Mouse (Mus musculus) kidney, postnatal 10 days (tissue): ENCODE measurements around the gene Amt.
"Not testable (repeated sequence)": the region's sequence is repeated elsewhere in the genome, so short reads cannot be mapped to it uniquely, and the experiment has no call there.

Source experiments
- DNase-seq: peaks from one replicate; pipeline ENCODE4 v3.0.0; 2021; ENCODE audit warnings: mixed read lengths

The Amt gene

DNA sequence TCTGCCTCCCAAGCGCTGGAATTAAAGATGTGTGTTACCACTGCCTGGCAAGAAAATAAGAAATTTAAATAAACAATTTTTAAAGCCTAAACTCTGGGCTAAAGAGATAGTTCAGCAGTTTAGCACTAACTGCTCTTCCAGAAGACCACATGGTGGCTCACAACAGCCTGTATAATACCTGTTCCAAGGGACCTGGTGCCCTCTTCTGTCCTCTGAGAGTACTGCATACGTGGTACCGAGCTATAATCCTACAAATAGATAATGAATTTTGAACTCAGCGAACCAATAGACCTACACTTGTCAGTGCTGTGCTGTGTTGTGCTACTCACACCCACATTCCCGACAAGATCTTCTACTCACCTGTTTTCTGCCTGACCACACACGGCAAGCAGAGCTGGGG, 12.2 kb upstream of the Amt start:
- DNase-seq = peak; percentile 89

DNA sequence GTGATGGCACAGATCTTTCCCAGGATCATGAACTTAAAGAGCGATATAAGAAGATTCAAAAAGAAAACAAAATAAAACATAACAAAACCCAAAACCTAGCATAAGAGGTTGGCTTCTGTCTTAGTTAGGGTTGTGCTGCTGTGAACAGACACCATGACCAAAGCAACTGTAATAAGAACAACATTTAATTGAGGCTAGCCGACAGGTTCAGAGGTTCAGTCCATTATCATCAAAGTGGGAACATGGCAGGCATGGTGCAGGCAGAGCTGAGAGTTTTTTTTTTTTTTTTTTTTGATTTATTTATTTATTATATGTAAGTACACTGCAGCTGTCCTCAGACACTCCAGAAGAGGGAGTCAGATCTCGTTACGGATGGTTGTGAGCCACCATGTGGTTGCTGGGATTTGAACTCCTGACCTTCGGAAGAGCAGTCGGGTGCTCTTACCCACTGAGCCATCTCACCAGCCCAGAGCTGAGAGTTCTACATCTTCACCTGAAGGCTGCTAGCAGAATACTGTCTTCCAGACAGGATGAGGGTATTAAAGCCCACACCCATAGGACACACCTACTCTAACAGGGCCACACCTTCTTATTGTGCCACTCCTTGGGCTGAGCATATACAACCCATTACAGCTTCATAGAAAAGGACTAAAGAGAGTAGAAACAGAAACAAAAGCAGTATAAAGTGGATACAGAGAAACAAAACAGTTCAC, 9.0 kb upstream of the Amt start:
- DNase-seq = not testable (repeated sequence)

DNA sequence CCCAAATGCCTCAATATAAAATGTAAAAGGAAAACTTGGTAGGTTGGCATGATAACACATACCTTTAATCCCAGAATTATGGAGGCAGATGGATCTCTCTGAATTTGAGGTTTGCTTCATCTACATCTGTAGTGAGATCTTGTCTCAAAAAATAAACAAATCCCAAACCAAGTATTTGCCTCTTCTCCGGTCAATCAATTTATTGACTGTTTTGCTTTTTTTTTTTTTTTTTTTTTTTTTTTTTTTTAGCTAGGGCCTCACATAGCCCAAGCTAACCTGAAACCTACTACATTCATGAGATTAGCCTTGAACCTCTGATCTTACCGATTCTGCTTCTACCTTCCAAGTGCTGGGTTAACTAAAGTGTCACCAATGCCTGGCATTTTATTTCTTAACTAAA, 7.3 kb upstream of the Amt start:
- no peak for DNase-seq

DNA sequence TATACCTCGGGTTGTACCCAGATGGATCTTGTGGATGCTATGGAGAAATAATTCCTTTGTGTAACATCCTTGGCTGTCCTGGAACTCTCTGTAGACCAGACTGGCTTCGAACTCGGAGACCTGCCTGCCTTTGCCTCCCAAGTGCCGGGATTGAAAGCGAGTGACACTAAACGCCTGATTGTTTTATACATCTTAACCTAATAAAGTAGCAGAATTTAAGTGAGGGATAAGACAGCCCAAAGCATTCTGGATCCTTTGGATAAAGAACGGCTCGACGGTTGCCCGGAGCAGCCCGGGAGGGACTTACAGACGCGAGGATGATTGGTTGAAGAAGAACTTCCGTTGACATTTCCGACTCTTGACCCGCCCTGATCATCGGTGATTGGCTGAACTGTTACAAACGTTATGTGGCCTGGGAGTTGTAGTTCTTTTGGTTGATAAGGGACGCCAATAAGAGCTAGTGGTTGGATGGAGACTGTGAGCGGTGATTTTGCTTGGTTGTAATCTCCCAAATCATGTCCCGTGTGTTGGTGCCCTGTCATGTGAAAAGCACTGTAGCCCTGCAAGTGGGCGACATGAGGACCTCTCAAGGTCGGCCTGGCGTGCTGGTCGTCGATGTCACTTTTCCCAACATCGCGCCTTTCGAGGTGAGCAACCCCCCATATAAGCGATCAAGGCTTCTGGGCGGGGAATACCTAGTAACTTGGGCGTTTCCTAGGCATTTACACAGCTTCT, 6.5 kb upstream of the Amt start, which contains the start of gene Nicn1:
Gene Nicn1 (plus strand): TSS at position 414 of the 735 bp plus-strand sequence.
- peak; percentile 93 for DNase-seq

DNA sequence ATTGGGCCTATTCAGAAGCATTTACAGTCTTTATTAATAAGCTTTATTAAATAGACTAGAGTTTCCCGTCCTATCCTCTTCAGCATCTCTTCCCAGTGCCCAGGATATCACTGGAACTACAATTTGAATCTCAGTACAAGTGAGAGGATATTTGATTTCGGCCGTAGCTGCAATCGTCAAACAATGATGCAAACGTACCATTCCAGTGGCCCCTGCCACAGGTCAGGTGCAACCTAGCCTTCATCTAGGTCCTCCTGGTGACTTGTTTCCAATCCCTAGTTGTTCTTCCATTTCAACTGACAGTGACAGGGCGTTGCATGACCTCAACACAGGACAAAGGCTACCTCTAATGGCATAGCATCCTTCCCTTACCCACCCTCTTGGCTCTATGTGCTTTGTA, 5.9 kb upstream of the Amt start:
- no peak for DNase-seq

DNA sequence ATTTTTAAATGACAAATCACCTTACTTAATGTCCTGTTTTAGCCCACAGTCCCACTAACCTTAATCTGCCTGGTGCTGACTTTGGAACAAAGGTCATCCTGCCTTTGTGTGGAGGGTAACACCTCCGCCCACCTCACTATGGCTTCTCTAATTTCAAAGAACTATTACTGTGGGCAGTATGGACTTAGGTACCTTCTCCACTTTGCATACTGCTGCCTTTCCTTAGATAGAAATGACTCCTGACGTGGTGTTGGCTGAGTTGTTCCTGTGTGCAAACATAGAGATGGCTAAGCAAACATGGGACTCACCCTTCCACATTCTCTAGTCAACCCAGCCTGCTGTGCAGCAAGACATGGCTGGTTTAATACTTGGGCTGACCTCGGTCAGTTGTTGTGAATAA, 5.2 kb downstream of the Amt start:
- no peak for DNase-seq

DNA sequence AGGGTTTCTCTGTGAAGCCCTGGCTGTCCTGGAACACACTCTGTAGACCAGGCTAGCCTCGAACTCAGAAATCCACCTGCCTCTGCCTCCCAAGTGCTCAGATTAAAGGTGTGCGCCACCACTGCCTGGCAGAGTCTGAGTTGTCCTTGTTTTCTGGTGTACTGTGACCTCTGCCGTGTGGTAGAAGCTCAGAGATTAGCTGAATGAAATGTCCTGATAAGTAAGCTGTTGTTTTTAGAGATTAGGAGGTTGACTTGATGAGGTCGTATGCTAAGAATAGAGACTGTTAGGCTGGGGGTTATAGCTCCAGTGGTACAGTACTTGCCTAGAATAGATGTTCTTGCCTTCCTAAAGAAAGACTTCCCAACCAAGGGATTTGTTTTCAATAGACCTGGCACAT, 8.1 kb downstream of the Amt start:
- DNase-seq = no peak

DNA sequence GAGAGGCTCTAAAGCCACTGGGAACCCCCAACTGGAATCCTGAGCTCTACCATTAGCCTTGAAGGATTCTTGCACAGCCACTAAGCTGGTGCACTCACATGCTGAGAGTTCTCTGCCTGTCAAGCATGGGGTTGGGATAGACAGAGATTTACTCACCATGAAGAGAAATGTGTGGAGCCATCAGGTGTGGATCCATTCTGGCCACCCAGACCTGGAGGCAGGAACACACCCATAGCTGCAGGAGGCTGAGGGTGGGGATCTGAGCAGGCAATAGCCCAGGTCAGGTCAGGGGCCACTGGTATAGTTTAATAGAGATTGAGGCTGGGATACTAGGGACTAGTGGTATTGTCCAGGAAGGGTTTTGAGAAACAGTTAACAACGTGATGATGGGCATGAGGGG, 8.5 kb downstream of the Amt start:
- peak; percentile 25 for DNase-seq

DNA sequence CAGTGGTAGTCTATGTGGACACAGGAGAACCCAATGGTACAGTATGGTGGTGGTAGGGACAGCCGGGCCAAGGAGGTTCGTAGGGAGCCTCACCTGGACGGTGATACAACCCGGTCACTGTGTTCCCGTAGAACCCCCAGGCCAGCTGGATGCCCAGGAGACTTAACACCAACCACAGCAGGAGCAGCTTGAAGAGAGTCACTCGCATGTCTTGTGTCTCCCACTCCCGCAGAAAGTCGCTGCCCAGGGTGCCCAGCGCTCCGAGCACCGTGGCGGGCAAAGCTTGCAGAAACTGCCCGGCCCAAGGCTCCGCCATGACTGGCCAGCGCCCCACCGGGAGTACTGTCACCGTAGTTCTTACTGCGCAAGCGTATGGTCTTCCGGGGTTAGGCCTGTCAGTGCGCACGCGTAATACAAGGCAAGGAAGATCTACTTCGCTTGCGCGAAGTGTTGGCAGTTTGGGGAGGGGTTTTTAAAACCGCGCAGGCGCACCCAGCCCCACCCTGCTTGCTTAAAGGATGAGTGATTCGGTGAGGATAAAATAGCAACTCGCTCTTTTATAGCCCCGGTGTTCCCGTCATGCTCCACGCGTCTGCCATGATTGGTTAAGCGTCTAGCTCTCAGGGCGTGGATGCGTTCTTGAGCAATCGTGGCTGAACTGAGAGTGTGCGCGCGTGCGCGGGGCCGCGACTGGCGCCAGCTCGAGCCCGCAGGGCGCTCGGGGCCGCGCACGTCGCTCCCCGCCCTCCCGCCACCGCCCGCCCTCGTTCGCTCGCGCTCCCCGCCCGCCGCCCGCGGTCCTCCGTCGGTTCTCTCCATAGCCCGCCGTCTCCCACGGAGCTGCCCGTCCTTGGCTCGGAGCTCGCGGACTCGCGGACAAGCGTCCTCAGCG, 9.2 kb downstream of the Amt start, which contains the start of the genes Rhoa and Tcta:
Gene Rhoa (plus strand): TSS at position 501 of the 892 bp plus-strand sequence.
Gene Tcta (minus strand): TSS at position 532 of the 892 bp plus-strand sequence.
- peak; percentile 98 for DNase-seq

DNA sequence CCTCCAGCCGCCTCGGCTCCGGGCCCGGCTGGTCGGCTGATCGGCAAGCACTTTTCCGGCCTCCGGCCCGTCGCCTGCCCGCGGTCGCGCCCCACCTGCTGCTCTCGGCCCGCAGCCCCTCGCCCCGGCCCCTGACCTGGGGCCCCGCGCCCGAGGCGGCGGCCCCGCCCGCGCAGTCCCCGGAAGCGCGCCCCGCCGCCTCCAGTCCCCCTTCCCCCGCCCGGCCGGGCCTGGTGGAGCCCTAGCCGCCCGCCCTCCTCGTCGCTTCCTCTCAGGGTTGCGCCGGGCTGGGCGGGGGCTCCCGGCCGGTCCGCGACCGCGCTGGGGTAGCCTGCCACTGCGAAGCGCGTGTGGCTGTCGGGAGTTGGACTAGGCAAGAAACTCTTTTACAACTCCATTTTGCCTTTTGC, 9.9 kb downstream of the Amt start:
- peak; percentile 93 for DNase-seq

DNA sequence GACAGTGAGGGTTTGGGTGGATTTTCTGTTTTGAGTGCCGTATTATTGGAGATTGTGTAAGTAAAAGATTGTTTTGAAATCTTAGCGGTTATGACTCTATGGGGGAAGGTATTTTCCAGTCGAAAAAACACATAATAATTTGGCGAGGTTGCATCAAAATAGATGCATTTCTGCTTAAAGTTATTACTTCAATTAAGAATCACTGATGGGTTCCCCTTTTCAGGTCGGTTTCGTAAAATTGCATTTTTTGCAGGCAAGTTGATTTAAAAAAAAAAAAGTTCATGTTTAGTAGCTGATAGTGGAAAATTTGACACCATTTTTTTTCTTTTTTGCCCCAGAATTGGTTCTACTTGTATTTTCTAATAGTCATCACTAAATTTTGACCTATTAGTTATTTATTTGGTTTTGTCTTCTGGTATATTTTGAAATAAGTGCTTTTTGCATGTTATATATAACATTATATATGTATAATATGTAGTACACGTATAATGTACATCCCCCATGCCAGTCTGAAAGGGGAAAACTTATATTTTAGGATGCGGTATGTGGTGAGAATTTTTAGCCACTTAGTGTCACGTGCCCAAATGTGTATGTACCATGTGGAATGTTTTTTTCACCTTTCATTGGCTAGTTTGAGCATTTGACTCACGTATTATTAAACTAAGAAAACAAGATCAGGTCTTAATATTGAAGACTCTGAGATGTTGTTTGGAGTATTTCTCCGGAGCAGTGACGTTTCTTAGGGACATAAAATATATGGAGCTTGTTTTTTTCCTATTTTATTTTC, 10.6 kb downstream of the Amt start:
- DNase-seq = no peak

DNA sequence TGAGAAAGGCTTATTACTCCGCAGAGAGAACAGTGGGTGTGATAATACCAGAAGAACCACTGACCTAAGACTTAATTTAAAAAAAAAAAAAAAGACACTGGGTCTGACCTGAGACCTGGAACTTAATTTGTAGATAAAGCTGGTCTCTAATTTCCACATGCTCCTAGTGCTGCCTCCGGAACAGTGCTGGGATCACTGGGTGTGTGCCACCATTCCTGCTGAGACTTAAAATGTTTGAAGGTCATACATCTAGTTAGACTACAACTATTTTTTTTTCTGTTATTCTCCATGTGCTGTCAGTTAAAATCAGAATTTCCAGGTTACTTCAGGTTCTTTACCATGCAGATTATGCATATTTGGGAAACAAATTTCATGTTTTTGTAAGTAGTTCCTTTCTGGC, 11.5 kb downstream of the Amt start:
- DNase-seq = no peak

DNA sequence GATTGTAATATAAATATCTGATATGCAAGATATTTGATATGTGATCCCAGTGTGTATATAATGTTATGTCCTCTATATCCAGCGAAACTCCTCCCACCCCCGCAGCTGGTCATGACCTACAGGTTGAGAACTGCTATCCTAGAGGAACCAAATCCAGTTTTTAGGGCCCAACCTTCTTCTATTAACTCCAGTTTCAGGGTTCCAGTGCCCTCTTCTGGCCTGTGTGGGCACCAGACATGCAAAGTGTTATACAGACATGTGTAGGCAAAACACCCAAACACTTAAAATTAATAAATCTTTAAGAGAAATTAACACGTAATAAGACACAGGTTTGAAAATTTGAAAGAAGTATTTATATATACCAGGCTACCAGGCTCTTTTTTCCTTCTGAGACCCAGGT, 20.9 kb downstream of the Amt start:
- peak; percentile 27 for DNase-seq

DNA sequence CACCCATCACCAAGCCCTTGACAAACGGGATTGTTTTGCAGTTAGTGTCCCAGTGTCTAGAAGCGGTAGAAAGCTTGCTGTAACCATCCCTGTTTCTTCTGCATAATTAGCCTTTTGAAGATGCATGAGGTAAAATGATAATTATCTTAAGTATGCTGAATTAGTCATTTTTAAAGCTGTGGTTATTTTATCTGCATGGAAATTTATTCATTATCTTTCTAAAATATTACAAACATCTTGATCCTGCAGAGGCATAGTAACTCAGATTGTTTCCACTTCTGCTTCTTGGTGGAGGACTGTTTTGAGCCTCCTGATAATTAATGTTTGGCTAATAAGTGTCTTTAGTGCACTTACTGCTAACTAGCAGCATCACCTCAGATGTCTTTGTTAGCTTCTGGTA, 21.8 kb downstream of the Amt start:
- no peak for DNase-seq

DNA sequence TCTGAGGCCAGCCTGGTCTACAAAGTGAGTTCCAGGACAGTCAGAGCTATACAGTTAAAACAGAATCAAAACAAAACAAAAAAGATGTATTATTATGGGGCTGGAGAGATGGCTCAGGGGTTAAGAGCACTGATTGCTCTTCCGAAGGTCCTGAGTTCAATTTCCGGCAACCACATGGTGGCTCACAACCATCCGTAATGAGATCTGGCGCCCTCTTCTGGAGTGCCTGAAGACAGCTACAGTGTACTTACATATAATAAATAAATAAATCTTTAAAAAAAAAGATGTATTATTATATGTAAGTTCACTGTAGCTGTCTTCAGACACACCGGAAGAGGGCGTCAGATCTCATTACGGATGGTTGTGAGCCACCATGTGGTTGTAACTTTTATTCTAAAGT, 25.4 kb downstream of the Amt start:
- not testable (repeated sequence) for DNase-seq

DNA sequence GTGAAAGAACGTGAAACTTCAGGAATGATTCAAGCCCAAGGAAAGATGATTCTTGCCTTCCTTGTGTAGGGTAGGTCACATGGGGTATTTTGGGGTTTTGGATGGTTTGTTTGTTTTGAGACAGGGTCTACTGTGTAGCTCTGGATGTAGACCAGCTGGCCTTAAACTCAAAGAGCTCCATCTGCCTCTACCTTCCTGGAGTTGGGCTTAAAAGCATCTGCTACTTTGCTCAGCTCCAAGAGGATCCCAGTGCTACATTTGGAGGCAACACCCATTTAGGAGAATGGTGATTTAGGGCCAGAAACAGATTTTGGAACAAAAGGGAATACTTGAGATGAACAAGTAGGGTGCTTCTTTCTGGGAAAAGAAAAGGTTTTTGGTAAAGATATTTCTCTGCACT, 28.1 kb downstream of the Amt start:
- DNase-seq = no peak

DNA sequence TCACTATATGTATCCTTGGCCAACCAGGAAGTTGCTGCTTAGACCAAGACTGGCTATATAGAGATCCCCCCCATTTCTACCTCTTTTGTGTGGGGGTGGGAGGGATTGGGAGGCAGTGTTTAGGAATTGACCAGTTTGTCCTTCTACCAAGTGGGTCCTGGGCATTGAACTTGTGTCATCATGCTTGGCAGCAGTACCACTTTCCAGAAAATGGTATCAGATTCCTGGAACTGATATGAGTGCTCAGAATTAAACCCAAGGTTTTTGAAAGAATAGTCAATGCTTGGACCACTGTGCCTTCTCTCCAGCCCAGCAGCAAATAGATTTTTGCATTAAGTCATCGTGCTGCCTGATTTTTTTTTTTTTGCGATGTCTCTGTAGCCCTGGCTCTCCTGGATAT, 29.2 kb downstream of the Amt start:
- no peak for DNase-seq

DNA sequence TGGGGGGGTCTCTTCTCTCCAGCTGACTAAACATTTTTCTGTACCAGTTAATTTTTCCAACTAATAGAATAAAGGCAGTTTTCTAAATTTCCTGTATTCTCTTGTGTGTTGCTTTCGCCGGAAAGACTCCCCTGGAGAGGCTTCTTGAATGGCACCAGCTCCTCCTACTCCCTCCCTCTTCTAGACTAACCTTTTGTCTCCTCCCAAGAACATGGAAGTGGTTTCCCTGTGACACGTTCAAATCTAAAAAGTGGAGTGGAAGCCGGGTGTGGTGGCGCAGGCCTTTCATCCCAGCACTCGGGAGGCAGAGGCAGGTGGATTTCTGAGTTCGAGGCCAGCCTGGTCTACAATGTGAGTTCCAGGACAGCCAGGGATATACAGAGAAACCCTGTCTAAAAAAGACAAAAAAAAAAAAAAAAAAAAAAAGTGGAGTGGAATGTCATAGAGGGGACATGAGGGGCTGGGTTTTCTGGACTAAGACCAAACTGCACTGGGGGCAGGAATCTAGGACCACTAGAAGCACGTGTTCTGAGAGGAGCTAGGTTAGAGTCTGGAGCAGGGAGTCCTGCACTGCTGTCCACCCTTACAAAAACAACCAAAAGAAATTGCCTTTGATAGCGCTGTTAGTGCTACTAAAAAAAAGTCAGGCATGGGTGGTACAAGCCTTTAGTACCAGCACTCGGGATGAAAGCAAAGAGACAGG, 41.3 kb downstream of the Amt start:
- DNase-seq = no peak

DNA sequence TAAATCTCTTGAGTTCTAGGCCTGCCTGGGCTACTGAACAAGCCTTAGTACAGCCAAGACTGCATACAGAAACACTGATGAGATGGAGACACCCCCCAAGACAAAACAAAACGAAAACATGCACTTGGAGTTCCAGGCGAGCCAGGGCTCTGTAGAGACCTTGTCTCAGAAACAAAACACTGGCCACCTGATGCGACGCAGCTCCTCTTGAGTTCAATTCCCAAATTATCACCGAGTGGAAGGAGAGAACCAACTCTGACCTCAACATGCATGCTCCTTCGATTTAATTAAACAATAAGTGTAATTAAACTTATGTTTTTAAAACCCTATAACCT, 41.9 kb downstream of the Amt start:
- DNase-seq = peak; percentile 24

DNA sequence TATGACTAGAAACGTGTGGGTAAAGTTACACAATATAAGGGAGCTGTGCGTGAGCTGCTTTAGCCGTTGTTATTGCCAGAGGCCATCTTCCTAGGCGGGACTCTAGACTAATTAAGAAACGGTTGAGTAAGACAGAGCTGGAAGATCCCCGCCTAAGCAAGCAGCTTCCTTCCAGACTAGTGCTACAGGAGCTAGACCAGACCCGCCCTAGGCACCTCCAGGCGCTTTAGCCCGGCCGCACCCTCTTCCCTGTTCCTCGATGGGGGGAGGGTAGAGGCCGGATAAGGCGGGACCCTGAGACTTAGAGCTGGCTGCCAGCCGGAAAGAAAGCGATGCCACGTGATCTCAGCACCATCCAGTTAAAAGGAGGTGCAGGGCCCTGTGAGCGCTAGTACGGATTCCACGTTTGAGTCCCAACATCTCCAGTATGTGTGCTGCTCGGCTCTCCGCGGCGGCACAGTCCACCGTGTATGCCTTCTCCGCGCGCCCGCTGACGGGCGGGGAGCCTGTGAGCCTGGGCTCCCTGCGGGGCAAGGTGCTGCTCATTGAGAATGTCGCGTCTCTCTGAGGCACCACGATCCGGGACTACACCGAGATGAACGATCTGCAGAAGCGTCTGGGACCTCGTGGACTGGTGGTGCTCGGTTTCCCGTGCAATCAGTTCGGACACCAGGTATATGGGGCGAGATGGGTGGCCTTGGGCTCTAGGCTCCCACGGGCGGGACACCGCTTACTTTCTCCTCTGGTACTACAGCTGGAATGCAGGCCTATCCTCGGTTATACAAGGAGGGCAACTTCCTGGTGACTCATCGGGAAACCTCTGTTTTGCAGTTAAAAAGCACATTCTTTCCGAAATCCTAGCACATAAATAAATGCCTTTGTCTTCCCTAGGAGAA, 42.5 kb downstream of the Amt start, which contains the start of gene Gpx1:
Gene Gpx1 (plus strand): TSS at position 18 of the 896 bp plus-strand sequence.
- peak; percentile 96 for DNase-seq

DNA sequence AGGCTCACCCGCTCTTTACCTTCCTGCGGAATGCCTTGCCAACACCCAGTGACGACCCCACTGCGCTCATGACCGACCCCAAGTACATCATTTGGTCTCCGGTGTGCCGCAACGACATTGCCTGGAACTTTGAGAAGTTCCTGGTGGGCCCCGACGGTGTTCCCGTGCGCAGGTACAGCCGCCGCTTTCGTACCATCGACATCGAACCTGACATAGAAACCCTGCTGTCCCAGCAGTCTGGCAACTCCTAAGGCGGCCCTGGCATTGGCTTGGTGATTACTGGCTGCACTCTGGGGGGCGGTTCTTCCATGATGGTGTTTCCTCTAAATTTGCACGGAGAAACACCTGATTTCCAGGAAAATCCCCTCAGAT, 43.2 kb downstream of the Amt start:
- peak; percentile 42 for DNase-seq
